Mouse (Mus musculus) stomach, postnatal 0 days (tissue): ENCODE data around the gene Nrp1.

Experiments
- CTCF ChIP-seq: IDR thresholded peaks from 2 replicates; pipeline ENCODE4 v1.5.1; 2016; ENCODE audit warnings: antibody characterized with exemption, low read depth, mild to moderate bottlenecking, moderate library complexity
- EP300 ChIP-seq: optimal IDR thresholded peaks from 2 replicates; pipeline ENCODE3; 2016; ENCODE audit warnings: antibody characterized with exemption

DNA sequence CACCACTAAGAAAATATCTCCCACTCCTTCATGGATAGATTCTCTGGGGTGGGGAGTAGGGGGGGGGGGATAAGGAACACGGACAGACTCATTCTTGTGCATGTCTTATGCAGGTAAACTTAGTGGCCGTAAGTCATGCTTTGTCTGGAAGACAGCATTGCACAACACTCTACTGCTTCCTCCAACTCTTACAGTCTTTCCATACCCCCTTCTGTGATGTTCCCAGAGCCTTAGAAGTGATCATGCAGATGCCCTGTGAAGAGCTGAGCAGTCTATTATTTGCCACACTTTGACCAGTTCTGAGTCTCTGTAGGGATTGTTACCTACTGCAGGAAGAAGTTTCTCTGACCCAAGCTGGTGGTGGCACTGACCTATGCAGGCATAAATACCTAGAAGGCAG lies 98.9 kb downstream of the Nrp1 start:
- TF ChIP-seq CTCF = no peak
- TF ChIP-seq EP300 = no peak
